Mouse (Mus musculus): ENCODE results near the gene Inpp5a. TPM values are rescaled to one million over a fixed set of nuclear protein-coding genes. Genes with fewer than 3 reads are reported as not detected.
A peak's percentile ranks its signal among the peaks of the same experiment; 100 is the strongest.

The Inpp5a gene
- polyA plus RNA-seq, 1 experiment, result 35.4 TPM

GRCm38 (mm10) chr7:139529208-139529607 is 140.3 kb downstream of the Inpp5a start:
- no peak for DNase-seq (ENCODE audit: extremely low spot score in 1 of 2, low spot score in 1 of 2)

GRCm38 (mm10) chr7:139530591-139531427 is 141.9 kb downstream of the Inpp5a start:
- no peak for DNase-seq (ENCODE audit: extremely low spot score in 1 of 2, low spot score in 1 of 2)

GRCm38 (mm10) chr7:139531428-139531801 is 142.5 kb downstream of the Inpp5a start:
- DNase-seq (ENCODE audit: extremely low spot score in 1 of 2, low spot score in 1 of 2), result no peak

- DNase-seq (ENCODE audit: extremely low spot score in 1 of 2, low spot score in 1 of 2), result no peak
Observed at GRCm38 (mm10) chr7:139536331-139536730, 147.4 kb downstream of the Inpp5a start.

- no peak for DNase-seq (ENCODE audit: extremely low spot score in 1 of 2, low spot score in 1 of 2)
Observed at GRCm38 (mm10) chr7:139536831-139537230, 147.9 kb downstream of the Inpp5a start.

- DNase-seq (ENCODE audit: extremely low spot score in 1 of 2, low spot score in 1 of 2), result no peak
Observed at GRCm38 (mm10) chr7:139537831-139538230, 148.9 kb downstream of the Inpp5a start.

GRCm38 (mm10) chr7:139538541-139538940 is 149.6 kb downstream of the Inpp5a start:
- DNase-seq (ENCODE audit: extremely low spot score in 1 of 2, low spot score in 1 of 2), result peak; percentile 37 to 59

GRCm38 (mm10) chr7:139540601-139541000 is 151.7 kb downstream of the Inpp5a start:
- DNase-seq (ENCODE audit: extremely low spot score in 1 of 2, low spot score in 1 of 2), result no peak

- no peak for DNase-seq (ENCODE audit: extremely low spot score in 1 of 2, low spot score in 1 of 2)
Observed at GRCm38 (mm10) chr7:139541422-139541821, 152.5 kb downstream of the Inpp5a start.

GRCm38 (mm10) chr7:139544706-139545625 is 156.1 kb downstream of the Inpp5a start:
- peak; percentile 22 to 45 for DNase-seq (ENCODE audit: extremely low spot score in 1 of 2, low spot score in 1 of 2)

GRCm38 (mm10) chr7:139547325-139547724 is 158.4 kb downstream of the Inpp5a start:
- DNase-seq (ENCODE audit: extremely low spot score in 1 of 2, low spot score in 1 of 2), result no peak

GRCm38 (mm10) chr7:139550086-139550783 is 161.3 kb downstream of the Inpp5a start:
- no peak for DNase-seq (ENCODE audit: extremely low spot score in 1 of 2, low spot score in 1 of 2)

GRCm38 (mm10) chr7:139551519-139551918 is 162.6 kb downstream of the Inpp5a start:
- DNase-seq (ENCODE audit: extremely low spot score in 1 of 2, low spot score in 1 of 2), result no peak

- DNase-seq (ENCODE audit: extremely low spot score in 1 of 2, low spot score in 1 of 2), result no peak
Observed at GRCm38 (mm10) chr7:139556331-139556730, 167.4 kb downstream of the Inpp5a start.

- DNase-seq (ENCODE audit: extremely low spot score in 1 of 2, low spot score in 1 of 2), result no peak
Observed at GRCm38 (mm10) chr7:139556746-139557526, 168.0 kb downstream of the Inpp5a start.

GRCm38 (mm10) chr7:139559659-139560058 is 170.8 kb downstream of the Inpp5a start:
- DNase-seq (ENCODE audit: extremely low spot score in 1 of 2, low spot score in 1 of 2), result no peak

GRCm38 (mm10) chr7:139563425-139563824 is 174.5 kb downstream of the Inpp5a start:
- DNase-seq (ENCODE audit: extremely low spot score in 1 of 2, low spot score in 1 of 2), result no peak

GRCm38 (mm10) chr7:139564161-139564560 is 175.3 kb downstream of the Inpp5a start:
- no peak for DNase-seq (ENCODE audit: extremely low spot score in 1 of 2, low spot score in 1 of 2)

GRCm38 (mm10) chr7:139565998-139566397 is 177.1 kb downstream of the Inpp5a start:
- no peak for DNase-seq (ENCODE audit: extremely low spot score in 1 of 2, low spot score in 1 of 2)

- DNase-seq (ENCODE audit: extremely low spot score in 1 of 2, low spot score in 1 of 2), result no peak
Observed at GRCm38 (mm10) chr7:139566533-139566932, 177.6 kb downstream of the Inpp5a start.

Data from frontal cortex, adult 2 months (tissue).